Mouse (Mus musculus) mammary gland, adult 2 months (tissue): Measurements from ENCODE around the gene Gsg1. TPM values are rescaled to one million over a fixed set of nuclear protein-coding genes. Genes with fewer than 3 reads are reported as not detected.

Experiments
- polyA plus RNA-seq: library from polyadenylated mRNA; depleted of rRNA; stranded (reverse); fragments of >200 nt; gene quantifications from 2 replicates; pipeline ENCODE4 v1.2.3, GENCODE M21; 2012; ENCODE audit warnings: low replicate concordance; rRNA removed

Gene Gsg1
- 0.42 and 0.62 TPM in 2 replicates for polyA plus RNA-seq

DNA sequence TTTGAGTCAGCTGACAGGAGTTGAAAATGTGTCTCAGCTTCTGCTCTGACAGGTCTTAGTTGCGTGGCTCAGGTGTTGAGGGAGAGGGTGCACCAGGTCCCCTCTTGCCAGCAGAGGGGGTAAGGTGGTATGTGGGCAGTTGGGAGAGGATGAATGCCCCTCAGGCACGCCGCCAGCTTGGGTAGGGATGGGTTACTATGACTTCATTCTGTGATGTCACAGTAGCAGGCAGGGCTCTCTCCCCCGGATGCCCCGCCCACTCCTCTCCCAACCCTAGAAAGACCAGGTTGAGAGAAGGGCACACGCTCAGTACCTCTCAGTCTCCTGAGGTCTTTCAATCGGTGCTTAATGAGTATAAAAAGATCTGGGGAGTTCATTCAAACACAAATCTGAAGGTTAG lies at the start of gene Gsg1:
Gsg1 (minus strand) TSS at position 199 of the 400 bp plus-strand sequence.

GRCm38 (mm10) chr6:135197921-135198532 lies 56.1 kb downstream of the Gsg1 start, which contains the start of the genes Fam234b and Hebp1:
TSS of gene Fam234b (plus strand) at chr6:135197977.
TSS of gene Hebp1 (minus strand) at chr6:135198022.

Other genes with a start within 250 kb of the Gsg1 start
- 31.3 and 53.7 TPM in 2 replicates for gene Ddx47, start 242.7 kb downstream of the Gsg1 start, polyA plus RNA-seq
- 0.61 and 0.92 TPM in 2 replicates for gene Gprc5a, start 188.7 kb downstream of the Gsg1 start, polyA plus RNA-seq
- 0.42 and 0.45 TPM in 2 replicates for gene Gprc5d, start 136.1 kb downstream of the Gsg1 start, polyA plus RNA-seq
- gene Fam234b, start 56.4 kb downstream of the Gsg1 start, polyA plus RNA-seq: 9.1 and 10.0 TPM in 2 replicates
- gene Hebp1, start 56.3 kb downstream of the Gsg1 start, polyA plus RNA-seq: 52.6 and 54.2 TPM in 2 replicates
- not detected in 2 replicates for gene Pbp2, start 56.1 kb upstream of the Gsg1 start, polyA plus RNA-seq
- gene Emp1, start 108.2 kb upstream of the Gsg1 start, polyA plus RNA-seq: 87.9 and 213 TPM in 2 replicates